Mouse (Mus musculus) liver, postnatal 0 days (tissue): ENCODE measurements at regions not wholly inside any gene's neighbourhood (a gene's known extent, or its start where the extent isn't known, plus 50 kb on each side); places are given as distances from the start of the nearest gene placed in this dataset.

Source experiments
- CTCF ChIP-seq: sonication (generic); IDR thresholded peaks from 2 replicates; pipeline ENCODE4 v1.5.1; 2016; ENCODE audit warnings: antibody characterized with exemption, low read depth
- EP300 ChIP-seq: IDR thresholded peaks from 2 replicates; pipeline ENCODE4 v1.6.1; 2016; ENCODE audit warnings: antibody characterized with exemption, low read depth, mild to moderate bottlenecking

GRCm38 (mm10) chr10:8057855-8058254, 101.8 kb upstream of the Tab2 start:
- TF ChIP-seq CTCF (no peak), EP300 (no peak)
